Mouse (Mus musculus) G1E-ER4 (cell line): ENCODE data around the gene Tars2. TPM values are rescaled to one million over a fixed set of nuclear protein-coding genes. Genes with fewer than 3 reads are reported as not detected.

Experiments used
- GATA1 ChIP-seq: IDR thresholded peaks from one replicate; pipeline ENCODE4 v1.8.0; 2012; ENCODE audit warnings: low read length, inconsistent platforms
- polyA plus RNA-seq: library from polyadenylated mRNA; stranded (reverse); fragments of >175 nt; gene quantifications from 2 replicates; pipeline ENCODE4 v1.2.3, GENCODE M21; 2012

The Tars2 gene
- polyA plus RNA-seq, 1 experiment, result 30.7 TPM

GRCm38 (mm10) chr3:95709044-95709443 lies 51.0 kb downstream of the Tars2 start:
- no peak for TF ChIP-seq GATA1

GRCm38 (mm10) chr3:95707497-95707896 lies 52.5 kb downstream of the Tars2 start:
- TF ChIP-seq GATA1, result no peak

GRCm38 (mm10) chr3:95706273-95706672 lies 53.7 kb downstream of the Tars2 start:
- TF ChIP-seq GATA1, result no peak

GRCm38 (mm10) chr3:95704612-95705011 lies 55.4 kb downstream of the Tars2 start:
- TF ChIP-seq GATA1, result no peak

GRCm38 (mm10) chr3:95703276-95703675 lies 56.7 kb downstream of the Tars2 start:
- TF ChIP-seq GATA1, result no peak

- TF ChIP-seq GATA1, result no peak
Observed at GRCm38 (mm10) chr3:95701877-95702540, 58.0 kb downstream of the Tars2 start.

GRCm38 (mm10) chr3:95701085-95701484 lies 58.9 kb downstream of the Tars2 start:
- TF ChIP-seq GATA1, result no peak

- no peak for TF ChIP-seq GATA1
Observed at GRCm38 (mm10) chr3:95700233-95700681, 59.7 kb downstream of the Tars2 start.

GRCm38 (mm10) chr3:95698286-95698685 lies 61.7 kb downstream of the Tars2 start:
- no peak for TF ChIP-seq GATA1

GRCm38 (mm10) chr3:95696360-95696759 lies 63.6 kb downstream of the Tars2 start:
- no peak for TF ChIP-seq GATA1

- TF ChIP-seq GATA1, result no peak
Observed at GRCm38 (mm10) chr3:95695796-95696195, 64.2 kb downstream of the Tars2 start.

- no peak for TF ChIP-seq GATA1
Observed at GRCm38 (mm10) chr3:95694808-95695703, 65.0 kb downstream of the Tars2 start.

GRCm38 (mm10) chr3:95693821-95694807 lies 65.9 kb downstream of the Tars2 start:
- no peak for TF ChIP-seq GATA1

GRCm38 (mm10) chr3:95692677-95693076 lies 67.3 kb downstream of the Tars2 start:
- TF ChIP-seq GATA1, result no peak

Other genes starting within 250 kb of the Tars2 start
- not detected in 2 replicates for gene Ctss, start 233.4 kb downstream of the Tars2 start, polyA plus RNA-seq
- not detected in 2 replicates for gene Hormad1, start 200.5 kb downstream of the Tars2 start, polyA plus RNA-seq
- gene Golph3l, start 171.3 kb downstream of the Tars2 start, polyA plus RNA-seq, result 1.8 and 2.5 TPM in 2 replicates
- 26.3 and 26.9 TPM in 2 replicates for gene Ensa, start 135.2 kb downstream of the Tars2 start, polyA plus RNA-seq
- 336 and 436 TPM in 2 replicates for gene Mcl1, start 101.4 kb downstream of the Tars2 start, polyA plus RNA-seq
- not detected in 2 replicates for gene Adamtsl4, start 72.3 kb downstream of the Tars2 start, polyA plus RNA-seq
- gene Ecm1, start 20.6 kb downstream of the Tars2 start, polyA plus RNA-seq, result 13.3 and 13.4 TPM in 2 replicates
- 7.3 and 8.7 TPM in 2 replicates for gene Rprd2, start 58.7 kb upstream of the Tars2 start, polyA plus RNA-seq
- gene Prpf3, start 95.7 kb upstream of the Tars2 start, polyA plus RNA-seq, result 14.4 and 15.7 TPM in 2 replicates
- 23.8 and 280 TPM in 2 replicates for gene Mrps21, start 111.3 kb upstream of the Tars2 start, polyA plus RNA-seq
- gene Ciart, start 122.0 kb upstream of the Tars2 start, polyA plus RNA-seq, result 0.11 and 0.30 TPM in 2 replicates
- not detected in 2 replicates for gene BC028528, start 131.8 kb upstream of the Tars2 start, polyA plus RNA-seq
- gene Aph1a, start 133.8 kb upstream of the Tars2 start, polyA plus RNA-seq, result 129 and 230 TPM in 2 replicates
- not detected in 2 replicates for gene Car14, start 144.5 kb upstream of the Tars2 start, polyA plus RNA-seq
- 353 and 448 TPM in 2 replicates for gene Anp32e, start 169.0 kb upstream of the Tars2 start, polyA plus RNA-seq
- gene Plekho1, start 235.8 kb upstream of the Tars2 start, polyA plus RNA-seq, result 7.2 and 7.7 TPM in 2 replicates